ENCODE assay signal across 31 mouse cellular contexts in genomic region chr11:107279258-107279657, GRCm38 (mm10).
DNase-seq lines count a peak whose midpoint lies in the region; ATAC-seq lines count a peak whose summit lies in the region.
"Had no signal": no experiment of that assay in that cellular context is flagged by ENCODE, and none has a peak within 500 bp of the region (broad histone marks: within the 10 kb centered on the region; RNA-seq: fewer than 3 reads in every experiment).

No protein-coding gene starts in this region.

- DNase-seq in neural tube, embryonic 10.5 days (ENCODE audit: extremely low spot score, low spot score), result peak; percentile 31
- DNase-seq in embryo, embryonic 11 days, result peak; percentile 67
- DNase-seq in ovary, postnatal 36 days (ENCODE audit: low spot score), result no peak
- no peak for DNase-seq in lung, postnatal 25 days (ENCODE audit: low spot score)
- DNase-seq in ovary, adult 18-20 months (ENCODE audit: low spot score), result no peak
- DNase-seq: adrenal gland, postnatal 10 days; B cell, adult 2 months; cerebellum, adult 11-12 months; cerebellum, adult 9-11 months; heart, adult 2 months; heart, postnatal 10 days; kidney, adult 9 months; kidney, postnatal 10 days; layer of hippocampus, postnatal 36 days; left cerebral cortex, postnatal 4 days; lung, embryonic 14.5 days; lung, postnatal 14 days; right cerebral cortex, postnatal 25 days; thymus, postnatal 14 days had no signal

- no peaks in the 10 kb centered on the region for H3K36me3 ChIP-seq in neural tube, embryonic 15.5 days
- no peaks in the 10 kb centered on the region for H3K36me3 ChIP-seq in embryonic facial prominence, embryonic 13.5 days
- no peaks in the 10 kb centered on the region for H3K36me3 ChIP-seq in neural tube, embryonic 12.5 days
- H3K36me3 ChIP-seq: embryonic facial prominence, embryonic 15.5 days; forebrain, embryonic 15.5 days; heart, embryonic 13.5 days; liver, embryonic 15.5 days; neural tube, embryonic 13.5 days; stomach, embryonic 15.5 days had no signal

- H3K27ac ChIP-seq in neural tube, embryonic 15.5 days (replicated peaks), result no peak overlapping the region
- 0 out of 2 replicates have a peak overlapping the region, but pooled peaks have one; percentile 16 for H3K27ac ChIP-seq in embryonic facial prominence, embryonic 13.5 days
- no peak overlapping the region for H3K27ac ChIP-seq in neural tube, embryonic 12.5 days
- H3K27ac ChIP-seq: embryonic facial prominence, embryonic 15.5 days; forebrain, embryonic 15.5 days; heart, embryonic 13.5 days; hindbrain, postnatal 0 days; liver, embryonic 15.5 days; neural tube, embryonic 13.5 days; stomach, embryonic 15.5 days had no signal

- H3K27me3 ChIP-seq in neural tube, embryonic 15.5 days (replicated peaks), result no peaks in the 10 kb centered on the region
- H3K27me3 ChIP-seq in embryonic facial prominence, embryonic 13.5 days, result no peaks in the 10 kb centered on the region
- H3K27me3 ChIP-seq in neural tube, embryonic 12.5 days (replicated peaks), result no peaks in the 10 kb centered on the region
- H3K27me3 ChIP-seq: embryonic facial prominence, embryonic 15.5 days; forebrain, embryonic 15.5 days; heart, embryonic 13.5 days; liver, embryonic 15.5 days; neural tube, embryonic 13.5 days; stomach, embryonic 15.5 days had no signal

- H3K9ac ChIP-seq in neural tube, embryonic 15.5 days (replicated peaks), result no peak overlapping the region
- no peak overlapping the region for H3K9ac ChIP-seq in embryonic facial prominence, embryonic 13.5 days
- H3K9ac ChIP-seq in neural tube, embryonic 12.5 days, result no peak overlapping the region
- H3K9ac ChIP-seq: embryonic facial prominence, embryonic 15.5 days; forebrain, embryonic 15.5 days; heart, embryonic 13.5 days; liver, embryonic 15.5 days; lung, embryonic 14.5 days; neural tube, embryonic 13.5 days; stomach, embryonic 15.5 days had no signal

- H3K4me3 ChIP-seq in neural tube, embryonic 15.5 days (replicated peaks), result no peak overlapping the region
- H3K4me3 ChIP-seq in embryonic facial prominence, embryonic 13.5 days, result no peak overlapping the region
- H3K4me3 ChIP-seq in neural tube, embryonic 12.5 days, result no peak overlapping the region
- H3K4me3 ChIP-seq: embryonic facial prominence, embryonic 15.5 days; forebrain, embryonic 15.5 days; heart, adult 2 months; heart, embryonic 13.5 days; liver, embryonic 15.5 days; neural tube, embryonic 13.5 days; stomach, embryonic 15.5 days had no signal

- no peak for ATAC-seq in neural tube, embryonic 15.5 days (ENCODE audit: low FRiP score)
- no peak for ATAC-seq in embryonic facial prominence, embryonic 13.5 days (ENCODE audit: insufficient number of reproducible peaks, insufficient read depth, low FRiP score, low TSS enrichment, low read depth)
- ATAC-seq in neural tube, embryonic 12.5 days (ENCODE audit: low FRiP score, low read depth), result no peak
- ATAC-seq: forebrain, embryonic 15.5 days; hindbrain, postnatal 0 days; intestine, embryonic 16.5 days; midbrain, embryonic 16.5 days had no signal

- H3K9me3 ChIP-seq in neural tube, embryonic 15.5 days (replicated peaks), result no peaks in the 10 kb centered on the region
- no peaks in the 10 kb centered on the region for H3K9me3 ChIP-seq in embryonic facial prominence, embryonic 13.5 days
- H3K9me3 ChIP-seq in neural tube, embryonic 12.5 days, result no peaks in the 10 kb centered on the region
- H3K9me3 ChIP-seq: embryonic facial prominence, embryonic 15.5 days; forebrain, embryonic 15.5 days; heart, embryonic 13.5 days; liver, embryonic 15.5 days; neural tube, embryonic 13.5 days; stomach, embryonic 15.5 days had no signal

- no peak overlapping the region for H3K4me2 ChIP-seq in neural tube, embryonic 15.5 days
- no peak overlapping the region for H3K4me2 ChIP-seq in embryonic facial prominence, embryonic 13.5 days
- 0 out of 2 replicates have a peak overlapping the region, but pooled peaks have one; percentile 22 for H3K4me2 ChIP-seq in neural tube, embryonic 12.5 days (replicated peaks)
- H3K4me2 ChIP-seq: embryonic facial prominence, embryonic 15.5 days; forebrain, embryonic 15.5 days; heart, embryonic 13.5 days; liver, embryonic 15.5 days; lung, embryonic 14.5 days; neural tube, embryonic 13.5 days; stomach, embryonic 15.5 days had no signal

- 10% methylated on average over 8 of the region's 8 CpGs for WGBS in neural tube, embryonic 15.5 days
- WGBS in embryonic facial prominence, embryonic 13.5 days, result 17% methylated on average over 8 of the region's 8 CpGs
- 13% methylated on average over 8 of the region's 8 CpGs for WGBS in neural tube, embryonic 12.5 days

- no peaks in the 10 kb centered on the region; the same call in 1 of the 2 replicates for H3K4me1 ChIP-seq in neural tube, embryonic 15.5 days
- peaks cover 31% of the 10 kb centered on the region for H3K4me1 ChIP-seq in embryonic facial prominence, embryonic 13.5 days
- peaks cover 18% of the 10 kb centered on the region for H3K4me1 ChIP-seq in neural tube, embryonic 12.5 days

Comparison
In these comparisons a context has a peak if more than half of its experiments do, and no peak if none do; other contexts are left out.
1. DNase-seq: peak in neural tube, embryonic 10.5 days (single experiment) and embryo, embryonic 11 days (single experiment); none in ovary, postnatal 36 days (single experiment), lung, postnatal 25 days (single experiment) and ovary, adult 18-20 months (single experiment).